Mouse (Mus musculus): Measurements from ENCODE around the gene Catsper2. TPM values are rescaled to one million over a fixed set of nuclear protein-coding genes. Genes with fewer than 3 reads are reported as not detected.
A peak's percentile ranks its signal among the peaks of the same experiment; 100 is the strongest.

Gene Catsper2
- polyA plus RNA-seq, 1 experiment from 2014 or later: 1.6 TPM

DNA sequence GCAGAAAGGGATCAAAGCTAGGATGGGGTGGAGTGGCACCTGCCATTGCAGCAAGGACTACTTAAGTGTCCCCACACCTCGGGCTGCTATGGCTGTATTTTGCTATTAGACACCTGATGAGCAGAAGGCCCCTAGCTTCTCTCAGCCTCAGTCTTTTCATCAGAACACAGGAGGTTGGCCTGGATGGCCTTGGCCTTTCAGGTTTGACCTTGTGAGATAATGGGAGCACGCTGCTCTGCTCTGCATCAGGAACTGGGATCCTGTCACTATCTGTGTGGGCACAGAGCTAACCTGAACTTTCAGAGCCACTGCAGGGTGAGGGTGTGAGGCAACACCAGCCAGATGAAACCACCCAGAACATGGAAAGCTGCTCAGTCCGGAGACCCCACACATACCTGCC, 41.3 kb downstream of the Catsper2 start:
- DNase-seq (ENCODE audit: low spot score, missing footprints): no peak
- no peak for ATAC-seq (ENCODE audit: low FRiP score)
- whole genome bisulfite sequencing: 85% methylated on average over 3 of the region's 3 CpGs

DNA sequence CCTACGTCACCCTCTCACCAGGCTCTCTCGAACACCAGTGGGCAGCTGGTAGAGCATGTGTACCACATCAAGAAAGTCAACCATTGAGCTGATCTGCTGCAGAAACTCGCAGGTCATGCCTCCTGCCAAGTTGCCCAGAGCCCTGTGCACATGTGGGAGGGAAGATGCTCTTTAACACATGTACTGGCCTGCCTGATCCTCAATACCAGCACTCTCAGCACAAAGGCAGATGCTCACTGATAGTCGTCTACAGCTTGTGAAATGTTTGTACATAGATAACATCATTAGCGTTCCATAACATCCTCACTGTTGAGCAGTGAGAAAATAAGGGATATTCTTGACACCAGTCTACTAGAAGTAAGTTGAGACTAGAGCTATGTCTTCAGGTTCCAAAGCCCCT, 42.7 kb downstream of the Catsper2 start:
- no peak overlapping the region for H3K4me2 ChIP-seq
- no peaks in the 10 kb centered on the region for H3K27me3 ChIP-seq (ENCODE audit: control insufficient read depth, insufficient read depth, low read length)
- H3K4me1 ChIP-seq (ENCODE audit: control insufficient read depth, insufficient read depth, low read length): no peaks in the 10 kb centered on the region
- ATAC-seq (ENCODE audit: low FRiP score) (no peak), DNase-seq (ENCODE audit: low spot score, missing footprints) (no peak)
- no peaks in the 10 kb centered on the region for H3K9me3 ChIP-seq (ENCODE audit: control insufficient read depth, low read length)
- no peak overlapping the region for H3K9ac ChIP-seq (ENCODE audit: low read length)
- no peak overlapping the region for H3K4me3 ChIP-seq (ENCODE audit: low read depth, low read length)
- no peak overlapping the region for H3K27ac ChIP-seq (ENCODE audit: low read depth, low read length)
- H3K36me3 ChIP-seq (ENCODE audit: control insufficient read depth, insufficient read depth, low read length): no peaks in the 10 kb centered on the region
- 89% methylated on average over 5 of the region's 5 CpGs for WGBS

More for the DNA sequence above, 41.3 kb downstream of the Catsper2 start:
- H3K4me1 ChIP-seq (ENCODE audit: control insufficient read depth, insufficient read depth, low read length): no peaks in the 10 kb centered on the region
- H3K36me3 ChIP-seq (ENCODE audit: control insufficient read depth, insufficient read depth, low read length): no peaks in the 10 kb centered on the region
- no peak overlapping the region for H3K4me3 ChIP-seq (ENCODE audit: low read depth, low read length)
- no peak overlapping the region for H3K9ac ChIP-seq (ENCODE audit: low read length)
- no peaks in the 10 kb centered on the region for H3K9me3 ChIP-seq (ENCODE audit: control insufficient read depth, low read length)
- no peaks in the 10 kb centered on the region for H3K27me3 ChIP-seq (ENCODE audit: control insufficient read depth, insufficient read depth, low read length)
- no peak overlapping the region for H3K27ac ChIP-seq (ENCODE audit: low read depth, low read length)
- no peak overlapping the region for H3K4me2 ChIP-seq

DNA sequence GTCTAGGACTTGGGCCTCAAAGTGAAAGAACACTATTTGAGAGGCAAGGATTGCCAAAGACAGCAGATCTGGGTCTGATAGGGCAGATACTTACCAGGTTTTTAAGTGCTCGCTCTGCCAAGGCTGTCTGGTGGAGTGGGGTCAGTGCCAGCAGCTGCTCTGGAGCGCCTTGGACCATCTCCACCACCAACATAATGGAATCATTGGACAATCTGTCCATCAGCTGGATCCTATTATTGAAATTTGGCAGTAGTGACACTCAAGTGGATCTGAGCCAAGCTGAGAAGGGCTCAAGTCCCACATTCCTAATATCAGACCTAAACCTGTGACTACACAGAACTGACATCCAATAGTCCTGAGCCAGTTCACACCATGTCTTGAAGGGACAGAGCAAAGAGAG, 44.8 kb downstream of the Catsper2 start:
- no peaks in the 10 kb centered on the region for H3K27me3 ChIP-seq (ENCODE audit: control insufficient read depth, insufficient read depth, low read length)
- no peak overlapping the region for H3K9ac ChIP-seq (ENCODE audit: low read length)
- DNase-seq (ENCODE audit: low spot score, missing footprints) (no peak), ATAC-seq (ENCODE audit: low FRiP score) (no peak)
- H3K4me2 ChIP-seq: no peak overlapping the region
- WGBS: 92% methylated on average over 2 of the region's 2 CpGs
- H3K9me3 ChIP-seq (ENCODE audit: control insufficient read depth, low read length): no peaks in the 10 kb centered on the region
- H3K36me3 ChIP-seq (ENCODE audit: control insufficient read depth, insufficient read depth, low read length): no peaks in the 10 kb centered on the region
- H3K4me3 ChIP-seq (ENCODE audit: low read depth, low read length): no peak overlapping the region
- H3K4me1 ChIP-seq (ENCODE audit: control insufficient read depth, insufficient read depth, low read length): no peaks in the 10 kb centered on the region
- H3K27ac ChIP-seq (ENCODE audit: low read depth, low read length): no peak overlapping the region

GRCm38 (mm10) chr2:121363656-121364055, 49.9 kb downstream of the Catsper2 start:
- H3K27me3 ChIP-seq (ENCODE audit: control insufficient read depth, insufficient read depth, low read length): peaks cover 3% of the 10 kb centered on the region; the same call in 1 of the 2 replicates
- no peak overlapping the region for H3K4me3 ChIP-seq (ENCODE audit: low read depth, low read length)
- H3K36me3 ChIP-seq (ENCODE audit: control insufficient read depth, insufficient read depth, low read length): no peaks in the 10 kb centered on the region
- WGBS: 91% methylated on average over 3 of the region's 3 CpGs
- H3K4me2 ChIP-seq: no peak overlapping the region
- peaks cover 3% of the 10 kb centered on the region; the same call in 1 of the 2 replicates for H3K4me1 ChIP-seq (ENCODE audit: control insufficient read depth, insufficient read depth, low read length)
- H3K9me3 ChIP-seq (ENCODE audit: control insufficient read depth, low read length): no peaks in the 10 kb centered on the region
- DNase-seq (ENCODE audit: low spot score, missing footprints): no peak
- H3K9ac ChIP-seq (ENCODE audit: low read length): no peak overlapping the region
- ATAC-seq (ENCODE audit: low FRiP score): no peak
- no peak overlapping the region for H3K27ac ChIP-seq (ENCODE audit: low read depth, low read length)

DNA sequence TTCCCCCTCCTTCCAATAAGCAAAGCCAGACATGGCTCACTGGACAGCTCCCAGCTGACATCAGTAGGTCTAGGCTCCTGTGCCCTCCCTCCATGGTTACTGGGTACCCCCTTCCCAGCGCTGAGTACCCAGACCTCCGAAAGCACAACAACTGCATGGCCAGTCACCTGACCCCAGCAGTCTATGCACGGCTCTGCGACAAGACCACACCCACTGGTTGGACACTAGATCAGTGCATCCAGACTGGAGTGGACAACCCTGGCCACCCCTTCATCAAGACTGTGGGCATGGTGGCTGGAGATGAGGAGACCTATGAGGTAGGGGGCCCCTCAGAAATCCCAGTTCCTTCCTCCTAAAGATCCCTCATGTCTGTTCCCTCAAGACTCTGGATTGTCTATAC, 54.1 kb downstream of the Catsper2 start:
- no peak overlapping the region for H3K4me2 ChIP-seq
- no peak for ATAC-seq (ENCODE audit: low FRiP score)
- no peak overlapping the region for H3K27ac ChIP-seq (ENCODE audit: low read depth, low read length)
- H3K4me1 ChIP-seq (ENCODE audit: control insufficient read depth, insufficient read depth, low read length): peaks cover 8% of the 10 kb centered on the region; the same call in 1 of the 2 replicates
- H3K9ac ChIP-seq (ENCODE audit: low read length): no peak overlapping the region
- H3K4me3 ChIP-seq (ENCODE audit: low read depth, low read length): no peak overlapping the region
- H3K36me3 ChIP-seq (ENCODE audit: control insufficient read depth, insufficient read depth, low read length): no peaks in the 10 kb centered on the region
- H3K27me3 ChIP-seq (ENCODE audit: control insufficient read depth, insufficient read depth, low read length): peaks cover 12% of the 10 kb centered on the region
- DNase-seq (ENCODE audit: low spot score, missing footprints): no peak
- H3K9me3 ChIP-seq (ENCODE audit: control insufficient read depth, low read length): no peaks in the 10 kb centered on the region
- 59% methylated on average over 4 of the region's 4 CpGs for WGBS

GRCm38 (mm10) chr2:121358381-121358780, 55.2 kb downstream of the Catsper2 start:
- H3K27ac ChIP-seq (ENCODE audit: low read depth, low read length): no peak overlapping the region
- H3K4me2 ChIP-seq: peak overlapping the region; percentile 53
- ATAC-seq (ENCODE audit: low FRiP score) (peak; percentile 25; the same call in 1 of the 2 replicates), DNase-seq (ENCODE audit: low spot score, missing footprints) (peak; percentile 90)
- H3K9me3 ChIP-seq (ENCODE audit: control insufficient read depth, low read length): no peaks in the 10 kb centered on the region
- peak overlapping the region; percentile 62 for H3K9ac ChIP-seq (ENCODE audit: low read length)
- peaks cover 12% of the 10 kb centered on the region for H3K27me3 ChIP-seq (ENCODE audit: control insufficient read depth, insufficient read depth, low read length)
- H3K4me3 ChIP-seq (ENCODE audit: low read depth, low read length): peak overlapping the region; percentile 29
- H3K36me3 ChIP-seq (ENCODE audit: control insufficient read depth, insufficient read depth, low read length): no peaks in the 10 kb centered on the region
- under 1% methylated on average over 16 of the region's 16 CpGs for WGBS
- peaks cover 12% of the 10 kb centered on the region; the same call in 1 of the 2 replicates for H3K4me1 ChIP-seq (ENCODE audit: control insufficient read depth, insufficient read depth, low read length)

DNA sequence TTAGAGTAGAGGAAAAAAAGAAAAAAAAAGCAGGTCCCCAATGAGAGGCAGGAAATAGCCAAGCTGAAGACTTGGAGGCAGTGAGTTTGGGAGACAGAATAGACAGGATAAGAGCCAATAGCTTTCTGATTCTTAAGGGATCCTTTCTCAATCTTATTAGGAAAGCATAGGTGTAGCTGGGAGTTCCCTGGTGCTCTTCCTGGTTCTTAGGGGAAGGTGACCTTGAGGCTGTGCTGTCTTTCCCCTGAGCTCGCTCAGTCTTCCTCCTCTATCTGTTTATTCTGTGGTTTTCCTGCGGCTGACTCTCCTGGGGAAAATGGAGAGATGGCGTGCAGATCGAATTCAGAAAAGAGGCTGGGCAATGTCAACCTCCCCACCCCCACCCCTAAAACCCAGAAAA, 55.6 kb downstream of the Catsper2 start:
- 3% methylated on average over 4 of the region's 4 CpGs for WGBS
- no peak overlapping the region; the same call in 1 of the 2 replicates for H3K4me3 ChIP-seq (ENCODE audit: low read depth, low read length)
- DNase-seq (ENCODE audit: low spot score, missing footprints): peak; percentile 86
- no peak for ATAC-seq (ENCODE audit: low FRiP score)
- no peaks in the 10 kb centered on the region for H3K36me3 ChIP-seq (ENCODE audit: control insufficient read depth, insufficient read depth, low read length)
- peaks cover 12% of the 10 kb centered on the region; the same call in 1 of the 2 replicates for H3K4me1 ChIP-seq (ENCODE audit: control insufficient read depth, insufficient read depth, low read length)
- no peak overlapping the region for H3K27ac ChIP-seq (ENCODE audit: low read depth, low read length)
- peaks cover 12% of the 10 kb centered on the region for H3K27me3 ChIP-seq (ENCODE audit: control insufficient read depth, insufficient read depth, low read length)
- H3K4me2 ChIP-seq: peak overlapping the region; percentile 53
- no peak overlapping the region for H3K9ac ChIP-seq (ENCODE audit: low read length)
- no peaks in the 10 kb centered on the region for H3K9me3 ChIP-seq (ENCODE audit: control insufficient read depth, low read length)

DNA sequence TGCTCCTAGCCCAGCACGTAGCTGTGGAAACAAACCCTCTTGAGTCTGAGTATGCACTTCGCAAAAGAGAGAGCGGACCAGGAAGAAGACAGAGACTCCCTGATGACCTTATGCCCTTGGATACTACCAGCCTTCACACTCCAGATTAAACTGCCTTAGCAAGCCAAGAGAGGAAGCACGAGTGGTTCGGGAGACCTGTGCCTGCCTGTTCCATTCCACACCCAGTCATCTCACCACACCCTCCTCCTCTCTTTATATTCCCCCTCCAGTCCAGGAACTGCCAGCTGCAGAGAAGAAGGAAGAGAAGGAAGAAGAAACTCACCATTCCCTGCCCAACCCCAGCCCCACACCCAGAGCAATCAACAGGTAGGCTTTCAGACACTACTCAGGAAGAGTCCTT, 56.1 kb downstream of the Catsper2 start, which contains the start of gene Ckmt1:
TSS of gene Ckmt1 (plus strand) at position 221 of the 400 bp plus-strand sequence.
- Histone ChIP-seq H3K27me3 (ENCODE audit: control insufficient read depth, insufficient read depth, low read length) (peaks cover 12% of the 10 kb centered on the region), H3K4me2 (peak within 1 kb of the TSS; percentile 53), H3K36me3 (ENCODE audit: control insufficient read depth, insufficient read depth, low read length) (no peaks in the 10 kb centered on the region), H3K27ac (ENCODE audit: low read depth, low read length) (no peak within 1 kb of the TSS), H3K4me1 (ENCODE audit: control insufficient read depth, insufficient read depth, low read length) (peaks cover 12% of the 10 kb centered on the region; the same call in 1 of the 2 replicates), H3K4me3 (ENCODE audit: low read depth, low read length) (peak within 1 kb of the TSS; percentile 29), H3K9me3 (ENCODE audit: control insufficient read depth, low read length) (no peaks in the 10 kb centered on the region), H3K9ac (ENCODE audit: low read length) (peak within 1 kb of the TSS; percentile 62)
- no peak for ATAC-seq (ENCODE audit: low FRiP score)
- no peak for DNase-seq (ENCODE audit: low spot score, missing footprints)
- WGBS: 72% methylated on average over 5 of the region's 5 CpGs

DNA sequence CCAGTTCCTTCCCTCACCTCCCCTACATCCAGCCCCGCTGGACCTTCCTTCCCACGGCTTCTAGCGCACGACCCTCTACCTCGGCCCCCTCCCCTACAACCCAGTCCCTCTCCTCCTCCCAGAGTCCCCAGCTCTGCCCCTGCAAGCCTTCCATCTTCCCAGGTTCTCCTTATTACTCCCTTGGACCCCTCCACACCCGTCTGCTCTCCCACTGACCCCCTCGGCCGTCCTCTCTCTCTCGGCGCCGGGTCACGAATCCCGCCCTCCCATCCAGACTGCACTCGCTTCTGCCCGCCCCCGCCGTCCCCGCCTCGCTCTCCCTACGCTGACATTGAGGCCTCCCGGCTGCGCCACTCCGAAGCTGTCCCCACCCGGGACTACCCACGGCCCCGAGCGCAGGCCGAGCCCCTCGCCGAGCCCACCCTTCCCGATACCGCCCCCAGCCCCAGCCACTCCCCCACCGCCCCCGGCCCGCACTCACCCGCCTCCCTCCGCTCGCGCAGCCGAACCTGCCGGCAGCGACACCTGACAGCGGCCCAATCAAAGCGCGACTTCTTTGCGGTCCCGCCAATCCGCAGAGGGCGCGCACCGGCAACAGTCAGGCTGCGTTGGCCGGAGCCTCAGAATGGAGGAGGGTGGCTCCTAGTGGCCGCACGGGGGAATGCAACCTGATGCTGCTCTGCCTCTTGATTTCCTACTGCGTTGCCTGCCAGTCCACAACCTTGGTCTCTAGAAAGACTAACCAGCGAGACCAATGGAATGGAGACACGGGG, 58.6 kb downstream of the Catsper2 start, which contains the start of gene Ppip5k1:
TSS of gene Ppip5k1 (minus strand) at position 577 of the 773 bp plus-strand sequence.
- Histone ChIP-seq H3K27ac (ENCODE audit: low read depth, low read length) (peak within 1 kb of the TSS; percentile 54; the same call in 1 of the 2 replicates), H3K27me3 (ENCODE audit: control insufficient read depth, insufficient read depth, low read length) (peaks cover 12% of the 10 kb centered on the region), H3K9ac (ENCODE audit: low read length) (peak within 1 kb of the TSS; percentile 77), H3K4me2 (peak within 1 kb of the TSS; percentile 68), H3K36me3 (ENCODE audit: control insufficient read depth, insufficient read depth, low read length) (no peaks in the 10 kb centered on the region), H3K9me3 (ENCODE audit: control insufficient read depth, low read length) (no peaks in the 10 kb centered on the region), H3K4me1 (ENCODE audit: control insufficient read depth, insufficient read depth, low read length) (peaks cover 12% of the 10 kb centered on the region; the same call in 1 of the 2 replicates), H3K4me3 (ENCODE audit: low read depth, low read length) (peak within 1 kb of the TSS; percentile 59)
- peak; percentile 99 for DNase-seq (ENCODE audit: low spot score, missing footprints)
- ATAC-seq (ENCODE audit: low FRiP score): peak; percentile 94
- under 1% methylated on average over 56 of the region's 58 CpGs for WGBS
